Mouse (Mus musculus): Measurements from ENCODE around the gene Catip.
"Not testable (repeated sequence)": the region's sequence is repeated elsewhere in the genome, so short reads cannot be mapped to it uniquely, and the experiment has no call there.

The Catip gene

DNA sequence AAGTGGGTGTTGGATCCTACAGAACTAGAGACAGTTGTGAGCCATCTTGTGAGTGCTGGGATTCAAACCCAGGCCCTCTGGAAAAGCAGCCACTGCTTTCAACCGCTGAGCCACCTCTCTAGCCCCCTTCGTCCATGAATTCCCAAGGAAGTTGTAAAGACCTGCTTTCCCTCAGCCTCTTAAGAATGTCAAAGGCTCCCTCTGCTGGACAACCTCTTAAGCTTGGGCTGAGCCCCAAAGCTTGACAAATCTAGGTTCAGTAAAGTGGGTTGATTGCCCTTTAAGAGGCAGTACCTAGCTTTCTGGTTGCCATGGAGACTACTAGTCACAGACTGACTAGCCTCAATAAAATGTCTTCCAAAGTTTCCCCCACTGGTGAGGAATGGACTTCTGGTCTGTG, at the start of gene Catip:
Gene Catip, plus strand, starts transcription at position 297 of the 400 bp plus-strand sequence.
- peak; percentile 88 for DNase-seq

DNA sequence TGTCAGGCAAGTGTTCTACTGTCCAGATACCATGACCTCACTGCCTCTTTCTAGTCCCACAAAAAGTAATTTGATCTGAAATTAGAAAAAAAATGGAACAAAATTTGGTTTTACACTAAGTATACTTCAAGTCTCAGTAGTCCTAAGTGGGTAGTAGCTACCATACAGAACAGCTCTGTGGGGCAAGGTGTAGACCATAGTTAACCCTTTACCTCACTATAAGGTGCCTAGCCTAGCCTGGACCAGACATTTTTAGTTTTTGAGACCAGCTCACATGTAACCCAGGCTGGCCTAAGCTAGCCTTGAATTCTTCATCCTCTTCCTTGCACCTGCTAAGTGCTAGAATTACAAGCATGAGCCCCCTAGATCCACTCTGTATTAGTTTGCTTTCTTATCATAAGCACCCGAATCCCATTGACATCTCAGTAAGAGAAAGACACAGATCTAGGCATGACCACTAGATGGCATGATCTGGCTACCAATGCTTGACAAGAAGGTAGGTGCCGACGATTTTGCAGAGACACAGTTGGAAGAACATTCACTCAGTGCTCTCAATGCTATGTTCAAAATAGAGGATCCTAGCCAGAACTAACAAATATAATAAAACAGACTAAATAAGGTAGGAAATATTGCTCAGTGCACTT, 48.7 kb upstream of the Catip start:
- peak; percentile 85 for DNase-seq

DNA sequence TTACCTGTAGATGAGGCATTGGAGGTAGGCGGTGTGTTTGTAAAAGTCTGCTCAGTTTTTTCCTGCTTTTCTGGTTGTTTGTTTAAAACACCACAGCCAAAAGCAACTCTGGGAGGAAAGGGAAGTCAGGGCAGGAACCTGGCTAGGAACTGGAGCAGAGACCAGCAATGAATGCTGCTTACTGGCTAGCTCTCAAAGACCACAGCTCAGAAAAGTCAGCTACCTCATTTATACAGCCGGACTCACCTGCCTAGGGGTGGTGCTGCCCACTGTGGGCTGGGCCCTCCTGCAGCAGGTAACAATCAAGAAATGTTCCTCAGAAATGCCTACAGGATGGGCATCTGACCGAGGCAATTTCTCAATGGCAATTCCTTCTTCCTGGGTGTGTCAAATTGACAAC, 47.1 kb upstream of the Catip start:
- DNase-seq = no peak

DNA sequence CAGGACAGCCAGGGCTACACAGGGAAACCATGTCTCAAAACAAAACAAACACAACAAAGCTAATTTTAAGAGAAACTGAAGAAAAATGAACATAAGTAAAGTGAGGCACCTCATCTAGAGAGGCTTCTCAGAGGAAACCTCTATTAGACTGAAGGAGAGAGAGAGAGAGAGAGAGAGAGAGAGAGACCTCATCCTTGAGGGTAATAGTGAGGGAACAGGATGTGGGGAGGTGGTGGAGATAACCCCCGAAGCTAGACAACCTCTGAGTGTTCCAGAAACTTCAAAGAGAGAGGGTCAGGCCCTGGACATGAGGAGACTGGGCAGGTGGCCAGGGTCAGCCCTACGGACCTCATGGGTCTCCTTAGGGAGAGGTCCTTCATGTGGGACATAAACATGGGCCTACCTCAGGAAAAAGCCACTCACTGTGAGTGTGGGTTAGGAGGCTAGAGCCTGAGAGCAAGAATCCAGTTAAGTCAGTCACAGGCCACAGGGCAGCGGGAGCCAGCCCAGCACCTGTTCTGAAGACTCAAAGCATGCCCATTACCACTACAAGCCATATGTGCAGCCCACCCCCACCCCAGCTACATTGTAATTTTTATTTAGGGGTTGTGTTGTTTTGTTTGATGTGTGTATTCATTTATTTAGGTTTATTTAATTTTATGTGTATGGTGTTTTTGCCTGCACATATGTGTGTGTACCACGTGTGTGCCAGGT, 45.6 kb upstream of the Catip start:
- no peak for DNase-seq

DNA sequence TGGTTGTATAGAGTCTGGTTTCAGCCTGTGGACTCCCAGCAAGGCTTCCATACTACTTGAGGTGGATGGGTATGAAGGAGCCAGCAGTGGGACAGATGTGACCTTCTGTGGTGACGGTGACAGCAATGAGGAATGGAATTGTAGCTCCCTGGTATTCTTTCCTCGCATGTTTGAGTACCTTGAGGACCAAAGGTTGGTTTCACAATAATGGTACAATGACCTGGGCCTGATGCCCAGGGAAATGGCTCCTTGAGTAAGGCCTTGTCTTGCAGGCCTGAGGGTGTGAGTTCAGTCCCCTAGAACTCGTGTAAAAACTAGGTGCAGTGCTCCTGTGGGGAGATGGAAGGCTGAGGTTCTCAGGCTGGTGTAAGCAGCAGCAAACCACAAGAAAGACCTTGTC, 43.2 kb upstream of the Catip start:
- DNase-seq = no peak

DNA sequence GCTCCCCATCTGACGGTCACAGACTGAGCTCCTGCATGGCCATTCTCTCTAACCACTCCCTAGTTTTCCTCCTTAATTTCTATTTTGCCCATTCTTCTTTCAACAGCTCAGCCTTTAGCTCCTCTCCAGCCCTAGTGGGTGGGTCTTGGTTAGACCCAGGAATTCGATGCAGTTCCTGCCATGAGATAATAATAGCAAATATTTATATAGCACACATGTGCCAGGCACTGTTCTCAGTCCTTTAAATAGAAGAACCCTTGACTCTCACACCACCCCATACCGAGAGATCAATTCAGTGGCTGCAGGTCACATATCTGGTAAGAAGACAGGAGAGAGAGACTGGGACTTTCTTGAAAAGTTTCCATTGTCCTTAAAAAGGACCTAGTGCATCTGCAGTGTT, 40.5 kb upstream of the Catip start:
- DNase-seq = no peak

DNA sequence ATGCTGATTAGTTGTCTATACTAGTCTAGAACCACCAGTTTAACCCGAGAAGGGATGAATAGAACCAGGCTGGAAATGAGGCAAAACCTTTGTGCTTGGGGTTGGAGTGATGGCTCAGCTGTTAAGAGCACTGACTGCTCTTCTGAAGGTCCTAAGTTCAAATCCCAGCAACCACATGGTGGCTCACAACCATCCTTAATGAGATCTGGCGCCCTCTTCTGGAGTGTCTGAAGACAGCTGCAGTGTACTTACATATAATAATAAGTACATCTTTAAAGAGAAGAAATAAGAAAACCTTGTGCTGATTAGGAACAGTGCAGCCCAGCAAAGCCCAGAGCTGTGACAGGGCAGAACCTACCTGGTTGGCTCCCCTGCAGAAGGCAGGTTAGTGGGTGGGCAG, 35.0 kb upstream of the Catip start:
- DNase-seq = not testable (repeated sequence)

DNA sequence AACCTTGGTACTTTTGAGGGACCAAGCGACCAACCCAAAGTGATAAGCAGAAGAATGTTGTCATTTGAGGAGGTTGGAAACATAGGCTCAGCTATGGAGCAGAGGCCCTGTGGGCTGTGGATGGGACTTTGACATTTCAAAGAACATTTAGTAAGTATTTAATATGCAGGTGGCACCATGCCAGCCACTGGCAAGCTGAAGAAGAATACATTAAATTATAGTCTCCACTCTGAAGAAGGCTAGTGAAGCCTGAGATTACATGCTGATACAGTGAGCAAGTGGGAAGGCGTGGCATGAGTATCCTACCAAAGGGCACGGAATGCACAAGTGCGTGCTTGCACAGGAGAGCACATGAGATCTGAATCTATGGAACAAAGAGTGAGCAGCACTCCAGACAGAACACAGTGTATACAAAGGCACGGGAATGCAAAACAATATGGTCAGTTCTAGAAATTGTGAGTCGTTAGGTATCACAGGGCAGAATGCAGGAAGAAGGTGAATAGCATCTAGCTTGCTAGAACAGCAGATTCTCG, 31.9 kb upstream of the Catip start:
- no peak for DNase-seq

DNA sequence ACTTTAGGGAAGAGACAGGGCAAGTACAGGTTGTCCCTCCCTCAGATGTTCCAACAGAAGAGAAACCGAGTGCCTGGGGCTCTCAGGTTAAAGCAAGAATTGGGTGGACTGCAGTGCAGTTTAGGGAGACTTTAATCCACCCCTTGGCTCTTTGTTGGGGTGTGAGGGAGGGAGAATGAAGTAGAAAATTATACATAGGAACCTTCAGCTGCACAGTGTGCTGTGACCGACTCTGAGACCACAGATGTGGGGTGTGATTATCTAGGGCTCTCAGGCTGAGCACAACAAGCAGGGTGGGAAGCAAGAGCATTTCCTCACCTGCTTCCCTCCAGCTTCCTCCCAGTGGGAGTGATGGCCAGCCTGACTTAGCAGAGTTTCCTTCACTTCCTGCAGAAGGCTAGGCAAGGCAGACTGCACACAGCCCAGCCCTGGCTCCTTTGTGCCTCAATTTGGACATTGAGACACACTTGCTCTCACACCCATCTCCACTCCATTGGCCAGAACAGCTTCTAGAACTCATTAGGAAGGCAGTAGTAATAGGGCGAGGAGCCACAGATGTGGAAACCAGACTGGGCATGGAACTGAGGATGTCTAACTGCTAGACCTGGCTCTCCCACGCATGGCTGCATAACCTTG, 30.7 kb upstream of the Catip start:
- DNase-seq = no peak

DNA sequence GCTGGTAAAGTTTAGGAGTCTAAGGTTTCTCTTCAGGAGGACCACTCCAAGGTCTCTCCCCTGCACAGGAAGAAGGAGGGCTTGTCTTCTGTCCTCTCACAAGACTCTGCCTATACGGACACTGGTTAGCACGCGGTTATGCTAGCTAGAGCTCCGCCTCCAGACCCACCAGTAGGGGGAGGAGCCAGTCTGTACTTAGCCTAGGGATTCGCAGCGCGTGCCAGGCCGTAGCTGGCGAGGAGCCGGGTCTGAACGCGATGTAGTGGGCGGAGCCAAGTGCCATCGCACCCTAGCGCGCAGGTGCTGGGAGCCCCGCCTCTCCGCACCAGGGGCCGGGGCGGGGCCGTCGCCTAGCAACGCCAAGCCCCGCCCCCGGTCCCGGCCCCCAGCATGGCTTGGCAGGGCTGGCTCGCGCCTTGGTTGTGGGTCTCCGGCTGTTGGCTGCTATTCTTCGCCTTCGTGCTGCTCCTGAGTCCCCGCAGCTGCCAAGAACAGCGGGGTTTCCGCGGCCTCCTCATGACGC, 29.6 kb upstream of the Catip start:
- DNase-seq = peak; percentile 96

DNA sequence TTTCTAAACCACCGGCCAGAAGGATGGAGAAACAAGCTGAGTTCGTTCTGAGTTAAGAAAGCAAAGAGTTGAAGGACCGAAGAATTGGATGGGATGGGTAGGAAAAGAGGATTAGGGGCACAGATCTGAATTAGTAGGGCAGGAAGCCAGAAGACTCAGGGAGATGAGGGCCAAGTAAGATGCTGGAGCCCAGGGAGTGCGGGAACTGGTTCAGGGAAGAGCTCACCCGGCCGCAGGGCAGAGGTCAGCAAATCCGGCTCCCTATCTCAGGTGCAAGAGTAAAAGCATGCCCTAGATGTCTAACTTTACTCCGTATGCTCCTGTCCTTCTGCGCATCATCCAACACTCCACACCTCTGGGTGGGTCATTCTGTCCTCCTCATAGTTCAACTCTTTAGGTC, 29.0 kb upstream of the Catip start:
- DNase-seq = no peak

DNA sequence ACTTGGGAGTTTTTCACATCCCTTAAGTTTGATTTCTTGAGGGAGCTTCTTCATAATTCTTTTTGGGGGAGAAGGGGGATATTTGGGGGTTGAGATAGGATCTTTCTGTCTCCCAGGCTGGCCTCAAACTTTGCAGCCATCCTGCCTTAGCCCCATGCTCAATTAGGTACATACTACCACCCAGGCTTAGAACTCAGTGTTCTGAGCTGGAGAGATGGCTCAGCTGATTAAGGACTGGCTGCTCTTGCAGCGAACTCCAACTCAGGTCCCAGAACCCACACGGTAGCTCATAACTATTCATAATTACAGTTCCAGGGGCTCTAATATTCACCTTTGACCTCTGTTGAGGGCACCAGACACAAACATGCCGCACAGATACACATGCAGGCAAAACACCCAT, 27.3 kb upstream of the Catip start:
- no peak for DNase-seq

DNA sequence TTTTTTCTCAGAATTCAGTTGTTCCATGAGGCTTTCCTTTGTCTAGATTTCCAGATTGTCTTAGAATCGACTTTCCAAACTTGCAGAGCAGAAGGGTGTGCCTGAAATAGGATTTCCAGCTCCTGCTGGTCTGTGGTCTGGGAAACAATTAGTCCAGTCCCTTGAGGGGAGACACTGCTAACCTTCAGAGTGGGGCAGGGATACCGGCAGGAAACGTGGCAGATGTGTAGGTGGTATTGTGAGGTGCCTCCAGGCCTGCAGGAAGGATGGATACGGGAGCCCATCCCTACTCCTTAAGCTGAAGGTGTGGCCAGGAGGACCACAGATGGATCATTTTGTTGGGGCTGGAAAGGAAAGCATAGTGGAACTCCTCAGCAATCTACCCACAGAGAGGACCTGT, 26.9 kb upstream of the Catip start:
- no peak for DNase-seq

DNA sequence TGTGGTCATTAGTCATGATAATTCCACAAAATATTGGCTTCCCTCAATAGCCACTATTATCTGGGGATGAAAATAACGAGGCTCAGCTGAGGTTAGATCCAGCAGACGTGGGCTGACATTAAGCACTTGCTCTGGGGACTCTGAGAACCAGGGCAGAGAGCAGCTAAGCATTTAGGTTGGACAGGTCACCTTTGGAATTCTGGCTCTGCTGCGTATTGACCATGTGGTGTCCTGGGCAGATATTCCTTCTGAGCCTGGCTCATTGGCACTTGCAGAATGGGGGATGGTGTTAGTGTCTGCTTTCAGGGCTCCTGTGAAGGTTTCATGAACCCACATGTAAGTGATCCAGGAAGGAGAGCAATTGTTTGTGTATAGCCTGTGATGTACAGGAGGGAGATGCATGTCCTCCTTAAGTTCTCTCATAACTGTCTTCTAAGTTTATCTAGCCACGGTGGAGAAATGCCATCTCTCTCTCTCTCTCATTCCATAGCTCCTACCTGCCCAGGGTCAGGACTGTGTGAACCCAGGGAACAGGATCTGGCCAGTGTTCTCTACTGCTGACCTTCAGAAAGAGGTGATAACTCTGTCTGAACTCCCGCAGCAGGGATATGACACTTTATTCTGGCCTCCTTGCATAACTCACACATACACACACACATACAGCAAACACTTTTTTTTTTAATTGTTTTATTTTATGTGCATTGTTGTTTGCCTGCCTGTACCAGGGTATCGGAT, 26.3 kb upstream of the Catip start:
- DNase-seq = no peak

DNA sequence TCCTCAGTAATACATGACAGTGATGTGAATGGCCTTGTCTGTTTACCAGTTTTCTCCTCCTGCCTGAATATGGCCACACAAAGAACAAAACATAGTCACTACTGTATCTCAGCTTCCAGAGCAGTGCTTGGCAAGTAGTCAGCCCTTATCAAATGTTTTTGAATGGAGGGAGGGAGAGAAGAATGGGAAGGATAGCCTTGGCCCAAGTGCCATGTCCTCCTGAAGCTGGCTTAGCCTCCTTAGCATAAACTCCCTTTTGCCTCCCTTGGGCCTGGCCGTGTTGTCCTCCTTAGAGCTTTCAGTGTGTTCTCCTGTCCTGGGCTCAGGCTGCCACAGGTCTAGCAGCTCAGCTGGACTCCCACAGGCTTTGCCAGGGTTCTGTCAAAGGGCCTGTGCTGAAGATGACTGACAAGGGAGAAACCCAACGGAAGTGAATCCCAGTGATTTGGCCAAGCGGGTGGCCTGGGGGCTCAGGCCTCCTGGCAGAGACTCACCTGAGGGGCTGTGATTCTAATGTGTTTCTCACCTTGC, 24.6 kb upstream of the Catip start:
- DNase-seq = no peak

DNA sequence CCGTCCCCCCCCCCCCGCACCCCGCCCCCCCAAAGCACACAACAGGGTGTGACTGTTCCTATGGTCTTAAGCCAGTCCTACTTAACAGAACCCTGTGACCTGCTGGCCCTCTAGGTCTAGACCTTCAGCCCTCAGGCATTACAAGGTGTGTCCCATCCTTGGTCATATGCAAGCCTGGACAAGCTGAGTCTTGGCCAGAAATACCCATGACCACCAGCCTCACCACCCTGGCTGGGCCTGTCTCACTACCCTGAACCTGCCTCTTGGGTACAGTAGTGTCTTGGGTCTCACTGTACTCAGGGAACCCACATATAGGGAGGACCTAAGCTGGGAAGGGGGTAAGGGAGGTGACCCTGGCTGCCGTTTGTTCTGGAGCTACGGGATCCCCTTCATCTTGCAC, 23.9 kb upstream of the Catip start:
- DNase-seq = no peak

DNA sequence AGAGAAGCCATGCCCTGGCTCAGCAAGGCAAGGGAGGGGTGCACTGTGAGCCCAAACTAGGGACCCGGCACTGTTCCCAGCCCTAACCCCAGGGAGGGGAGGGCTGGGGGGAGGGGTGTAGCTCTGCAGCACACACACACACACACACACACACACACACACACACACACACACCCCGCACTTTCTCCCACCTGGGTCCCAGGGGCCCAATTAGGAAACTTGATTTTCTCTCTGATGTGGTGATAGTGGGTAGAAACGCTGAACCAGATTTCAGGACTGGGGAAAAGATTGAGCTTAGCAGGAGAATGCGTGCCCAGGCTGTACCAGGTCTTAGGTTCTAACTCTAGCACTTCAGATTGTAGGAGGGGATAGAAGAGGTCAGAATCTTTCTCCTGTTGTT, 23.3 kb upstream of the Catip start:
- DNase-seq = no peak

DNA sequence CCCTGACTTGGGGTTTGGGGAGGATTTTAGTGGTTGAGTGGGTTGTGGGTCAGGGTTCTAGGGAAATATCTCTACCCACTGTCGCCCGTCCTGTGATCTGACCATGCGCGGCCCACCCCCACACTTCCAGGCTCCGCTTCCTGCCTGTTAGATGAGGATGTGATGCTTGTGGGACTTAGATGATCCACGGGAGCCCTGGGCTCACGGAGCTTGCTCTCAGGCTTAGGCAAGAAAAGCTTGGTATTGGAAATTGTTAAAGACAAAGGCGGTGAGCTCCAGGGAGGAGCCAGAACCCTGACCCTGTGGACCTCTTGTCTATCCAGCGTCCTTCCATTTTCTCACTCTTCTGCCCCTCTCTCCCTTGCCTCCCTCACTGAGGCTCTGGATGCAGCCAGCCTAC, 22.0 kb upstream of the Catip start:
- DNase-seq = no peak

DNA sequence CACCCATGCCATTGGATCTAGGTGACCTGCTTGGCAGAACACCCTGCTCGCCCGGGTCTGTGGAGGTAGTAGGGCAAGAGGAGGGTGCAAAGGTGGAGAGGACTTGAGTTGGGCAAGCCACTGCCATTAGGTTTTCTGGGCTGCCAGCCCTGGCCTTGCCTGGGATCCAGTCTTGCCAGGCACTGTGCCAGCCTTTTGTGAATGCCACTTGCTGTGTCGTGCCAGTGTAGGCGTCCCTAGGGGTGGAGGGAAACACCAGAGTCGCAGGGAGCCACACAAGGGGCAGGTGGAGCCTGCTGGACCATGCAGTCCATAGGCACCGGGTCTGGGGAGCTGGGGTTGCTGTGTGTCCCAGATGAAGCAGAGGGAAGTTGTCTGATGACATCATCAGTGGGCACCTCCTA, 21.5 kb upstream of the Catip start:
- peak; percentile 61 for DNase-seq

DNA sequence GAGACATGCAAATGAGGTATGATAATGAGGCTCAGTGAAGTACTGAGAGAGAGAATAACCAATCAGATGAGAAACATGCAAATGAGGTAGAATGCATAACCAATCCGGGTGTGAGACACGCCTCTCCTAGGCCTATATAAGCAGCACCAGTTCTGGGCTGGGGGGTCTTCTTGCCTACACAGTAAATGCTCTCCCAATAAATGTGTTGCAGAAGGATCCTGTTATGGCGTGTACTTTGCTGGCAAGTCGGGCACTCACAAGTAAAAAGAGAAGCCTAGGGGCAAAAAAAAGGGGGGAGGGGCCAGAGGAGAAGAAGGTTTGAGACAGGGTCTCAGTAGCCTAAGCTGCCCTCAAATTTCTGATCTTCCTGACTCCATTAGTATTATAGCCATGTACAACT, 20.9 kb upstream of the Catip start:
- DNase-seq = not testable (repeated sequence)

DNA sequence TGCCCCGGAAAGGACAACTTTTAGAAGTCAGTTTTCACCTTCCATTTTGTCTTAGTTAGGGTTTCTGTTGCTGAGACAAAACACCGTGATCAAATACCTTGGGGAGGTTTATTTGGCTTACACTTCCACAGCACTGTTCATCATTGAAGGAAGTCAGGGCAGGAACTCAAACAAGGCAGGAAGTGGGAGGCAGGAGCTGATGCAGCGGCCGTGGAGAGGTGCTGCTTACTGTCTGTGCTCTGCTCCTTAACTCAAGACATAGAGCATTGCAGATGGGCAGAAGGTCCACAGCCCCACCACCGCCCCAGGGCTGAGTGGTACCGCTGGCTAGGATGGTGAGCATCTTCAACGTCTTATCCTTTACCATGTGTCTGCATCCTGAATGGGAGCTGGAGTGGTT, 20.0 kb upstream of the Catip start:
- no peak for DNase-seq

DNA sequence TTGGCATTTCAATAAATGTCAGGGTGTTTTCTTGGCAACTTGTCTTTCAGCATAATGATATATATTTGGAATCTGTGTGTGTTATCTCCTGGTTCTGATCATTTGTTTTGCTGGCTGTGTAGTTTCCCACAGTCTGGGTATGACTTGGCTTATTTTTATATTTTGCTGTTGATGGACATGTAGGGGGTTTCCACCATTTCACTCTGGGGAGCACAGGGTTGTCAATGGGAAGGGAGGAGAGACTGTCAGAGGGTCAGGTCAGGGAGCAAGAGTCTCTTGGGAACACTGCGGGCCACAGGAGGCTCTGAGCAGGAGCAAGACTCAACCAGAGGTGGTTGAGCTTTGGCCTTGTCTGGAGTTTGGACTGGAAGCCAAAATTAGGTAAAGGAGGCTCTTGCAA, 19.6 kb upstream of the Catip start:
- DNase-seq = no peak

DNA sequence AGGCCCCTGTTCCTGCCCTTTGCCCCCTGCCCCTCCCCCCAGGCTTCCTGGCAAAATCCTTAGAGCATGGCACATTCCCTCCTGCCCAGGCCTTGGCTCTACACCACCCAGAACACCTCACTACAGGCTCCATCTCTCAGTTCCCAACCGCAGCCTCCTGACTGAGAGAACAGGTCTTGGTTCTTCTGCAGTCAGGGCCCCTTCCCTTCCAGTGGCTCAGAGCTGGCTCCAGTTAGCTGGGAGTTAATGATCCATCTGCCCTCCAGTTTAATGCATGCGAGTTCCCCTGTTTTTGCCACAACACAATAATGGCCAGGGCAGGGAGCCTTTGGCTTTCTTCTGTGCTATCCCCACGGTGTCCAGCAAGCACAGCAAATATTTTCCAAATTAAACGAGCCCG, 18.7 kb upstream of the Catip start:
- no peak for DNase-seq

Data from layer of hippocampus, adult 9-11 months (tissue).